In the genomic region with DNA sequence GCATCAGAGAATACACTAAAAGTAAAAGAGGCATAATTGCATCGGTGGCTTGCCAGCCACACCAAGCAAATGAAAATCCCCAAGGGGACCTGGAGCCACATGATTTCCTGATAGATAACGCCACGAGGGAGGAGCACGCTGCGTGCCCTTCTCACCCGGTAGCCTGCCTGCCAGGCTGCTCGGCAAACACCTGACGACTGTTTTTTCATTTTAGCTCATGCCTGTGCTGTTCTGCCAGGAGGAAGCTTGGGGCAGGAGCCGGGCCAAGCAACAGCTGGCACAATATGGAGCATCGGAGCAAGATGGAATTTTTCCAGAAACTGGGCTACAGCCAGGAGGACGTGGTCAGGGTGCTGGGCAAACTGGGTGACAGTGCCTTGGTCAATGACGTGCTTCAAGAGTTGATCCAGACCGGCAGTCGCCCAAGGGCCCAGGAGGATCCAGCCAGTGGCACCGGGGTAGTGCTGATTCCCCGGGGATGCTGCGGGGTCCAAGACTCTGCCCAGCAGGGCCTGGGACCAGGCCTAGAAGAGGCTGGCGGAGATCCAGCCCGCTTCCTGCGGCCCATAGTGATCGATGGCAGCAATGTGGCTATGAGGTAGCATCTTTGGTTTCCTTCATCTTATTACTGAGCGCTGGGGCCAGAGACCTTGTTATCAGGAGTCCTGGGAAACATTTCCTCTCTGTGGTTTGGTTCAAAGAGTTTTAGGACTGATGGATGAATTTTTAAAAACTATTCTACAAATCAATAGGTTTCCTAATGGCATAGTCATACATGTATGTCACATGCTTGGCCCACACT, we compare ENCODE assay signal across 9 mouse cellular contexts. TPM values are rescaled to one million over a fixed set of nuclear protein-coding genes. Genes with fewer than 3 reads are reported as not detected.
DNase-seq lines count a peak whose midpoint lies in the region; ATAC-seq and TF ChIP-seq lines count a peak whose summit lies in the region.
"Had no signal": no experiment of that assay in that cellular context is flagged by ENCODE, and none has a peak within 500 bp of the region (broad histone marks: within the 10 kb centered on the region; RNA-seq: fewer than 3 reads in every experiment).

No protein-coding gene starts in this region.

- TF ChIP-seq POLR2A in thymus, adult 2 months (IDR thresholded peaks at IDR 0.05; ENCODE audit: control insufficient read depth, extremely low read depth, insufficient read depth, low read length, poor library complexity) = no peak

- WGBS in thymus, adult 2 months = 45% methylated on average over 22 of the region's 22 CpGs
- 80% methylated on average over 22 of the region's 22 CpGs for WGBS in kidney, embryonic 15.5 days

- no peak for TF ChIP-seq CTCF in thymus, adult 2 months (IDR thresholded peaks at IDR 0.05; ENCODE audit: borderline replicate concordance, control insufficient read depth, extremely low read depth, insufficient read depth, low read length, poor library complexity)

- peak; percentile 3; the same call in 1 of the 2 replicates for ATAC-seq in common myeloid progenitor, adult 5-6 weeks (replicated peaks; ENCODE audit: low read depth, poor library complexity, severe bottlenecking)
- no peak for ATAC-seq in kidney, embryonic 15.5 days (replicated peaks; ENCODE audit: low FRiP score)

- H3K27ac ChIP-seq in thymus, adult 2 months (ENCODE audit: control insufficient read depth, insufficient read depth, low read length) = peak overlapping the region; percentile 23; the same call in 1 of the 2 replicates
- H3K27ac ChIP-seq in kidney, embryonic 15.5 days = no peak overlapping the region
- H3K27ac ChIP-seq: midbrain, embryonic 12.5 days had no signal

- no peak overlapping the region for H3K9ac ChIP-seq in kidney, embryonic 15.5 days
- H3K9ac ChIP-seq: midbrain, embryonic 12.5 days had no signal

- H3K9me3 ChIP-seq in kidney, embryonic 15.5 days (replicated peaks) = no peaks in the 10 kb centered on the region
- H3K9me3 ChIP-seq: midbrain, embryonic 12.5 days had no signal

- H3K27me3 ChIP-seq in thymus, adult 2 months (ENCODE audit: control insufficient read depth, insufficient read depth, low read length) = no peaks in the 10 kb centered on the region
- peaks cover 11% of the 10 kb centered on the region for H3K27me3 ChIP-seq in kidney, embryonic 15.5 days
- H3K27me3 ChIP-seq: midbrain, embryonic 12.5 days had no signal

- DNase-seq in lung, postnatal 10 days = peak; percentile 33
- DNase-seq in lung, postnatal 25 days (ENCODE audit: low spot score) = no peak
- peak; percentile 80 for DNase-seq in adrenal gland, postnatal 10 days
- peak; percentile 37 for DNase-seq in thymus, adult 2 months
- no peak for DNase-seq in right cerebral cortex, postnatal 4 days
- DNase-seq in testis, postnatal 14 days (ENCODE audit: low spot score) = no peak

- H3K4me1 ChIP-seq in thymus, adult 2 months (replicated peaks; ENCODE audit: control insufficient read depth, insufficient read depth, low read length) = peaks cover 44% of the 10 kb centered on the region
- no peaks in the 10 kb centered on the region for H3K4me1 ChIP-seq in kidney, embryonic 15.5 days
- H3K4me1 ChIP-seq: midbrain, embryonic 12.5 days had no signal

- no peak overlapping the region for H3K4me2 ChIP-seq in kidney, embryonic 15.5 days
- H3K4me2 ChIP-seq: midbrain, embryonic 12.5 days had no signal

- H3K4me3 ChIP-seq in thymus, adult 2 months (ENCODE audit: control insufficient read depth, insufficient read depth, low read length) = no peak overlapping the region
- no peak overlapping the region for H3K4me3 ChIP-seq in kidney, embryonic 15.5 days (replicated peaks)
- H3K4me3 ChIP-seq: midbrain, embryonic 12.5 days had no signal

- no peaks in the 10 kb centered on the region for H3K36me3 ChIP-seq in thymus, adult 2 months (ENCODE audit: control insufficient read depth, insufficient read depth, low read length)
- H3K36me3 ChIP-seq in kidney, embryonic 15.5 days = no peaks in the 10 kb centered on the region
- H3K36me3 ChIP-seq: midbrain, embryonic 12.5 days had no signal

RNA-seq across cellular contexts. Expression of gene Zc3h12d, which starts 7.5 kb away (rescaled TPM):
- 1 to 10 TPM in 1 of 2 experiments, under 1 TPM in 1; 1.00 to 1.1 TPM for total RNA-seq in adrenal gland, postnatal 10 days (2021)
- total RNA-seq in common myeloid progenitor, adult 5-6 weeks (2017) = 0.44 and 0.64 TPM in 2 replicates
- 5.6 and 6.7 TPM in 2 replicates for polyA plus RNA-seq in thymus, adult 2 months (2012; rRNA removed)
- 0.14 TPM in 2 replicates for polyA plus RNA-seq in kidney, embryonic 15.5 days (2015; fragmentation: Nextera tagmentation; extraction: Ambion mirVana)

RNA-seq across cellular contexts. Expression of gene Ppil4, which starts 47.1 kb away (rescaled TPM):
- total RNA-seq in adrenal gland, postnatal 10 days (2021) = 10 to 100 TPM; 22.8 to 25.0 TPM
- 91.6 and 100 TPM in 2 replicates for total RNA-seq in common myeloid progenitor, adult 5-6 weeks (2017)
- 11.4 and 13.4 TPM in 2 replicates for polyA plus RNA-seq in thymus, adult 2 months (2012; rRNA removed)
- polyA plus RNA-seq in kidney, embryonic 15.5 days (2015; fragmentation: Nextera tagmentation; extraction: Ambion mirVana) = 39.0 and 39.5 TPM in 2 replicates

RNA-seq across cellular contexts. Expression of gene Ginm1, which starts 47.1 kb away (rescaled TPM):
- total RNA-seq in adrenal gland, postnatal 10 days (2021) = 100 to 1,000 TPM; 206 to 214 TPM
- 51.2 and 67.1 TPM in 2 replicates for total RNA-seq in common myeloid progenitor, adult 5-6 weeks (2017)
- 20.2 and 23.7 TPM in 2 replicates for polyA plus RNA-seq in thymus, adult 2 months (2012; rRNA removed)
- polyA plus RNA-seq in kidney, embryonic 15.5 days (2015; fragmentation: Nextera tagmentation; extraction: Ambion mirVana) = 88.9 and 90.9 TPM in 2 replicates

Comparison
In these comparisons a context has a peak if more than half of its experiments do, and no peak if none do; other contexts are left out.
1. DNase-seq: peak in lung, postnatal 10 days (single experiment), adrenal gland, postnatal 10 days (single experiment) and thymus, adult 2 months (single experiment); none in lung, postnatal 25 days (single experiment), right cerebral cortex, postnatal 4 days (single experiment) and testis, postnatal 14 days (single experiment).